Mouse (Mus musculus) heart, embryonic 13.5 days (tissue): Measurements from ENCODE around the gene Psmb5. TPM values are rescaled to one million over a fixed set of nuclear protein-coding genes. Genes with fewer than 3 reads are reported as not detected.
A peak's percentile ranks its signal among the peaks of the same experiment; 100 is the strongest.
"Not testable (repeated sequence)": the region's sequence is repeated elsewhere in the genome, so short reads cannot be mapped to it uniquely, and the experiment has no call there.

Experiments
- ATAC-seq: fragments of 200-750 bp; cut with Nextera tagmentation; 2 replicates; pipeline ENCODE4 v1.8.0; 2017; ENCODE audit warnings: moderate TSS enrichment; ENCODE audit not compliant: insufficient number of reproducible peaks, low FRiP score, low TSS enrichment; ENCODE audit errors: extremely low read depth
- H3K27ac ChIP-seq: fragments of 300-500 bp; sonication (generic); replicated peaks from 2 replicates; pipeline ENCODE4 v1.5.1; 2015; ENCODE audit warnings: moderate library complexity, mild to moderate bottlenecking, inconsistent platforms
- H3K27me3 ChIP-seq: fragments of 300-500 bp; sonication (generic); replicated peaks from 2 replicates; pipeline ENCODE4 v1.6.1; 2015; ENCODE audit warnings: mild to moderate bottlenecking, inconsistent platforms
- H3K36me3 ChIP-seq: fragments of 300-500 bp; sonication (generic); 2 replicates; pipeline ENCODE4 v1.6.1; 2015; ENCODE audit warnings: mild to moderate bottlenecking, inconsistent platforms
- H3K4me1 ChIP-seq: fragments of 300-500 bp; sonication (generic); 2 replicates; pipeline ENCODE4 v1.6.1; 2015; ENCODE audit warnings: inconsistent platforms
- H3K4me2 ChIP-seq: fragments of 300-500 bp; sonication (generic); 2 replicates; pipeline ENCODE4 v1.6.1; 2015; ENCODE audit warnings: inconsistent platforms, mild to moderate bottlenecking, moderate library complexity
- H3K4me3 ChIP-seq: fragments of 300-500 bp; sonication (generic); 2 replicates; pipeline ENCODE4 v1.5.1; 2015; ENCODE audit warnings: moderate library complexity, mild to moderate bottlenecking, inconsistent platforms
- H3K9ac ChIP-seq: fragments of 300-500 bp; sonication (generic); 2 replicates; pipeline ENCODE4 v1.6.1; 2015; ENCODE audit warnings: inconsistent platforms, mild to moderate bottlenecking, moderate library complexity
- H3K9me3 ChIP-seq: fragments of 300-500 bp; sonication (generic); 2 replicates; pipeline ENCODE4 v1.6.1; 2016; ENCODE audit warnings: inconsistent platforms
- WGBS: fragments of 180-500 bp; shearing (Covaris S2); methylation state at CpG from one replicate; pipeline ENCODE4 v1.1.7; 2015; ENCODE audit warnings: mixed read lengths; 5-methylcytosine and 5-hydroxymethylcytosine counted together
- polyA plus RNA-seq: library from polyadenylated mRNA; unstranded; fragments of >200 nt; fragmentation: Nextera tagmentation; extraction: Ambion mirVana; gene quantifications from 2 replicates; pipeline ENCODE4 v1.2.1, GENCODE M21; 2015

Psmb5 gene
- polyA plus RNA-seq, 1 experiment from 2014 or later, result 323 TPM

GRCm38 (mm10) chr14:54629797-54630196 lies 12.0 kb upstream of the Psmb5 start:
- H3K27ac ChIP-seq, result no peak overlapping the region
- no peaks in the 10 kb centered on the region; the same call in 1 of the 2 replicates for H3K27me3 ChIP-seq
- no peak overlapping the region for H3K4me3 ChIP-seq
- WGBS, result 82% methylated on average over 2 of the region's 2 CpGs
- no peak overlapping the region for H3K4me2 ChIP-seq
- no peaks in the 10 kb centered on the region for H3K9me3 ChIP-seq
- H3K4me1 ChIP-seq, result no peaks in the 10 kb centered on the region
- peaks cover 36% of the 10 kb centered on the region for H3K36me3 ChIP-seq
- no peak for ATAC-seq
- no peak overlapping the region for H3K9ac ChIP-seq

GRCm38 (mm10) chr14:54628103-54628502 lies 10.3 kb upstream of the Psmb5 start:
- no peaks in the 10 kb centered on the region for H3K4me1 ChIP-seq
- no peak overlapping the region for H3K9ac ChIP-seq
- H3K36me3 ChIP-seq, result peaks cover 23% of the 10 kb centered on the region

GRCm38 (mm10) chr14:54624976-54625375 lies 7.2 kb upstream of the Psmb5 start:
- Histone ChIP-seq H3K4me1 (no peaks in the 10 kb centered on the region), H3K36me3 (no peaks in the 10 kb centered on the region), H3K9ac (no peak overlapping the region), H3K27ac (no peak overlapping the region), H3K4me2 (no peak overlapping the region), H3K9me3 (no peaks in the 10 kb centered on the region), H3K27me3 (no peaks in the 10 kb centered on the region; the same call in 1 of the 2 replicates), H3K4me3 (no peak overlapping the region)
- no peak for ATAC-seq
- WGBS, result 69% methylated on average over 10 of the region's 10 CpGs

More at GRCm38 (mm10) chr14:54628103-54628502, 10.3 kb upstream of the Psmb5 start:
- Histone ChIP-seq H3K9me3 (no peaks in the 10 kb centered on the region), H3K27ac (no peak overlapping the region), H3K27me3 (no peaks in the 10 kb centered on the region; the same call in 1 of the 2 replicates), H3K4me2 (no peak overlapping the region), H3K4me3 (no peak overlapping the region)
- no peak for ATAC-seq
- 62% methylated on average over 5 of the region's 5 CpGs for WGBS

DNA sequence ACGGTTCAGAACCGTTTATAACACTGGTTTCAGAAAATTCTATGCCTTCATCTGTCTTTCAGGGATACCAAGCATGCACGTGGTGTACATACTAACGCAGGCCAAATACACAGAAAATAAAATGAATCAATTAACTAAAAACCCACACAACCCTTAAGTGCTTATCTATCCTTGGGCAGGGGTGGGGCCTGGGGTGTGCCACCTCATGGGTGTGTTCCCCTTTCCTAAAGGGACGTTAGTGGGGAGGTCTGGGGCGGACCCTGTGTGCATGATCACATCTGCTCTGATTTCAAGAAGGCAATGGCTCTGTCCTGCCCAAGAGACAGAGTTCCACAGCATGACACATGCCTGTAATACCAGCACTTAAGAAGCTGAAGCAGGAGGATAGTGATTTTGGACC lies 5.5 kb upstream of the Psmb5 start:
- Histone ChIP-seq H3K4me3 (no peak overlapping the region), H3K9ac (no peak overlapping the region), H3K36me3 (no peaks in the 10 kb centered on the region), H3K27me3 (no peaks in the 10 kb centered on the region; the same call in 1 of the 2 replicates), H3K4me1 (no peaks in the 10 kb centered on the region), H3K4me2 (no peak overlapping the region), H3K9me3 (no peaks in the 10 kb centered on the region), H3K27ac (no peak overlapping the region)
- no peak for ATAC-seq
- 76% methylated on average over 6 of the region's 6 CpGs for WGBS

- no peak within 1 kb of the TSS for H3K4me2 ChIP-seq
- H3K4me1 ChIP-seq, result peaks cover 12% of the 10 kb centered on the region
- ATAC-seq, result no peak
- H3K4me3 ChIP-seq, result no peak within 1 kb of the TSS
- H3K27me3 ChIP-seq, result no peaks in the 10 kb centered on the region; the same call in 1 of the 2 replicates
- H3K27ac ChIP-seq, result no peak within 1 kb of the TSS
- WGBS, result 89% methylated on average over 1 of the region's 1 CpGs
- H3K9me3 ChIP-seq, result no peaks in the 10 kb centered on the region
- peaks cover 5% of the 10 kb centered on the region for H3K36me3 ChIP-seq
- H3K9ac ChIP-seq, result no peak within 1 kb of the TSS
Observed at GRCm38 (mm10) chr14:54621133-54621532, 3.3 kb upstream of the Psmb5 start, which contains the start of gene Psmb11. Gene Psmb11, plus strand, starts transcription at chr14:54621433.

GRCm38 (mm10) chr14:54617152-54617896 lies 498 bp downstream of the Psmb5 start:
- Histone ChIP-seq H3K4me1 (peaks cover 17% of the 10 kb centered on the region), H3K27ac (peak overlapping the region; percentile 83), H3K9ac (peak overlapping the region; percentile 97), H3K4me3 (peak overlapping the region; percentile 87), H3K36me3 (peaks cover 38% of the 10 kb centered on the region), H3K9me3 (no peaks in the 10 kb centered on the region), H3K4me2 (peak overlapping the region; percentile 87), H3K27me3 (no peaks in the 10 kb centered on the region)
- ATAC-seq, result peak; percentile 4; the same call in 1 of the 2 replicates
- 2% methylated on average over 38 of the region's 38 CpGs for WGBS

DNA sequence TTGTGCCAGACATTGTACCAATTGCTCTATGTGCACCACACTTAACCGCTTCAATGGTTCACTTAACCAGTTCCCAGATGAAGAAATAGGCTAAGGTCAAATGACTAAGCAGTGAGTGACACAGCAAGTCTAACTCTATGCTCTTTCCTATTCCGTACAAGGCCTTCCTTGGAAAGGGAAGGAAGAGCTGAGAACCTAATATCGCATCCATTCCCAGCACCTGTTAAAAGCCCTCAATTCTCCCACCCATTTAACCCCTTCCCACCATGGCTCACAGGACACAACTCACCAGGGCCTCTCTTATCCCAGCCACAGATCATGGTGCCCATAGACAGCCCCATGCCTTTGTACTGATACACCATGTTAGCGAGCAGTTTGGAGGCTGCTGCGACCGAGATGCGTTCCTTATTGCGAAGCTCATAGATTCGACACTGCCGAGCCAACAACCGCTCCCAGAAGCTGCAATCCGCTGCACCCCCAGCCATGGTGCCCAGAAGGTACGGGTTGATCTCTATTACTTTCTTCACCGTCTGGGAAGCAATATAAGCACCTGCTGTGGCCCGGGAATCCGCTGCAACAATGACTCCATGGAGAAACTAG lies 1.5 kb downstream of the Psmb5 start:
- WGBS, result 91% methylated on average over 16 of the region's 16 CpGs
- peak overlapping the region; percentile 87 for H3K4me3 ChIP-seq
- H3K4me1 ChIP-seq, result peaks cover 17% of the 10 kb centered on the region
- ATAC-seq, result no peak
- no peak overlapping the region for H3K27ac ChIP-seq
- H3K9me3 ChIP-seq, result no peaks in the 10 kb centered on the region
- H3K4me2 ChIP-seq, result peak overlapping the region; percentile 87
- H3K36me3 ChIP-seq, result peaks cover 45% of the 10 kb centered on the region
- no peaks in the 10 kb centered on the region for H3K27me3 ChIP-seq
- H3K9ac ChIP-seq, result no peak overlapping the region

GRCm38 (mm10) chr14:54614130-54614529 lies 3.7 kb downstream of the Psmb5 start:
- not testable (repeated sequence) for H3K9ac ChIP-seq, ATAC-seq, H3K4me2 ChIP-seq, H3K27me3 ChIP-seq, H3K4me3 ChIP-seq, H3K27ac ChIP-seq, H3K9me3 ChIP-seq
- peaks cover 60% of the 10 kb centered on the region for H3K36me3 ChIP-seq
- peaks cover 17% of the 10 kb centered on the region for H3K4me1 ChIP-seq
- WGBS, result 93% methylated on average over 16 of the region's 16 CpGs

- Histone ChIP-seq H3K9me3 (no peaks in the 10 kb centered on the region), H3K4me2 (no peak overlapping the region), H3K36me3 (peaks cover 50% of the 10 kb centered on the region), H3K4me3 (no peak overlapping the region), H3K27ac (no peak overlapping the region), H3K4me1 (peaks cover 2% of the 10 kb centered on the region; the same call in 1 of the 2 replicates), H3K27me3 (no peaks in the 10 kb centered on the region), H3K9ac (no peak overlapping the region)
- 73% methylated on average over 6 of the region's 6 CpGs for WGBS
- ATAC-seq, result no peak
Observed at GRCm38 (mm10) chr14:54610648-54611047, 7.2 kb downstream of the Psmb5 start.

- Histone ChIP-seq H3K4me1 (peaks cover 4% of the 10 kb centered on the region; the same call in 1 of the 2 replicates), H3K9me3 (no peaks in the 10 kb centered on the region), H3K9ac (no peak overlapping the region), H3K4me3 (no peak overlapping the region), H3K27me3 (no peaks in the 10 kb centered on the region), H3K27ac (no peak overlapping the region), H3K4me2 (no peak overlapping the region), H3K36me3 (peaks cover 43% of the 10 kb centered on the region)
- no peak for ATAC-seq
- WGBS, result 77% methylated on average over 4 of the region's 4 CpGs
Observed at GRCm38 (mm10) chr14:54609962-54610361, 7.9 kb downstream of the Psmb5 start.

DNA sequence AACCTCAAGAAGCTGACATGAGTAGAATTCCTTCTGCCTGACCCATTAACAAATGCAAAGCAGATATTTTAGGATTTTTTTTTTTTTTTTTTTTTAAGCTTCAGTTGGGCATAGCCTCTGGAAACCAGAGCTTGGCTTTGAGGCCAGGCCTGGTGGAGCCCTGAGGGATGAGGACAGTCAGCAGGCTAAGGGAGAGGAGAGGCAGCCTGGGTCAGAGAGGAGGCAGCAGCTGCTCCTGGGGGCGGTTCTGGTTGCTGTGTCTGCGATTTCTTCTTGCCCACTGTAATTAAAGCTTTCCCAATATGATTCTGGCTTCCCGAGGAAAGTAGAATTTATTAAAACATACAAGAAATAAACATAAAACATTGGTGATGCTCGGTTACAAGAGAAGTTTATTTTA lies 8.6 kb downstream of the Psmb5 start:
- ATAC-seq, result no peak
- Histone ChIP-seq H3K9ac (no peak overlapping the region), H3K27me3 (no peaks in the 10 kb centered on the region), H3K4me3 (no peak overlapping the region), H3K36me3 (peaks cover 36% of the 10 kb centered on the region), H3K27ac (no peak overlapping the region), H3K4me1 (peaks cover 11% of the 10 kb centered on the region; the same call in 1 of the 2 replicates), H3K9me3 (no peaks in the 10 kb centered on the region), H3K4me2 (no peak overlapping the region)
- 68% methylated on average over 4 of the region's 4 CpGs for WGBS
